Mouse (Mus musculus) v-Abl transformed pro-B cells (cell line): ENCODE measurements at regions not wholly inside any gene's neighbourhood (a gene's known extent, or its start where the extent isn't known, plus 50 kb on each side); places are given as distances from the start of the nearest gene placed in this dataset.

ENCODE experiments used
- in situ Hi-C, 2 experiments: fragments of 400-800 bp; cut with MboI; formaldehyde crosslinking; loops; one replicate each; pipeline ENCODE4 v1.15.1; 2025; ENCODE audit not compliant: unreplicated experiment in 2 of 2

DNA sequence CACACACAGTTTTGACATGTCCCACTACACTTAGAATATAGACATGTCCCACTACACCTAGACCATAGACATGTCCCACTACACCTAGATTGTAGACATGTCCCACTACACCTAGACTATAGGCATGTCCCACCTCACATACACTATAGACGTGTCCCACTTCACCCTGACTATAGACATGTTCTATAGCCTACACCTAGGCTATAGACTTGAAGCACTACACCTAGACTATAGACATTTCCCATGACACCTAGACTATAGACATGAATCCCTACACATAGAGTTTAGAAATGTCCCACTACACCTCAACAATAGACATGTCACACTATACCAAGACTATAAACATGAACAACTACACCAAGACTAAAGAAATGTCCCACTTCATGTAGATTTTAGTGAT is 2580.9 kb downstream of the Gm37988 start:
- in situ Hi-C loops: loop anchor here (10.0 to 25.0 kb wide), 4 partner anchors 374 to 1001 kb away; no protein-coding TSS in a partner anchor

DNA sequence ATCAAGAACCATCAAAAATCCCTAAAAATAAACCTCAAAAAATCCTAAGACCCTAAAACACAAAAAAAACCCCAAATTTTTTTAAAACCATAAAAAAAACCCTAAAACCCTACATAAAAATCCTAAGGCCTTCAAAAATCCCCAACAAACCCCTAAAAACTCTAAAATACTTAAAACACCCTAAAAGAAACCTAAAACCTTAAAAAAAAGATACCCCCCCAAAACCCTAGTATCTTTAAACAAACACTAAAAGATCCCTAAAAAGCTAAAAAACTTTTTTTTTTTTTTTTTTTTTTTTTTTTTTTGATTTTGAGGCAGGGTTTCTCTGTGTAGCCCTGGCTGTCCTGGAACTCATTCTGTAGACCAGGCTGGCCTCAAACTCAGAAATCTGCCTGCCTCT is 2585.8 kb downstream of the Gm37988 start:
- in situ Hi-C loops: loop anchor here (25.0 kb wide), 3 partner anchors 406 to 1006 kb away; no protein-coding TSS in a partner anchor

DNA sequence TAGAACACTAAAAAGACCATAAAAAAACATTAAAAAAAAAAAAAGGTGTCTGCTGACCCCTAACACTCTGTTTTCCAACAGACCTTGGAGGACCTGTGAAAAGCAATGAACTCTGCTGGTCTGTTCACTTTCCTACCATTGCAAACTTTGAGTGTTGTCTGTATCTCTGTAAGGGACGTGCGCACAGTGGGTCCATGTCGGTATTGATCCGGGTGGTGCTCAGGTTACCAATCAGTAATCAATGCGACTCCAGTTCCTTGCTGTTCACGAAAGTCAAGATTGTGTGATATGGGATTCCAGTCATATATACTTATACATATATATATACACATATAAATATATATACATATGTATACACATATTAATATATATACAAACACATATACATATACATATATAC is 2586.5 kb downstream of the Gm37988 start:
- in situ Hi-C loops: loop anchor here (25.0 kb wide), 3 partner anchors 407 to 1007 kb away; no protein-coding TSS in a partner anchor

DNA sequence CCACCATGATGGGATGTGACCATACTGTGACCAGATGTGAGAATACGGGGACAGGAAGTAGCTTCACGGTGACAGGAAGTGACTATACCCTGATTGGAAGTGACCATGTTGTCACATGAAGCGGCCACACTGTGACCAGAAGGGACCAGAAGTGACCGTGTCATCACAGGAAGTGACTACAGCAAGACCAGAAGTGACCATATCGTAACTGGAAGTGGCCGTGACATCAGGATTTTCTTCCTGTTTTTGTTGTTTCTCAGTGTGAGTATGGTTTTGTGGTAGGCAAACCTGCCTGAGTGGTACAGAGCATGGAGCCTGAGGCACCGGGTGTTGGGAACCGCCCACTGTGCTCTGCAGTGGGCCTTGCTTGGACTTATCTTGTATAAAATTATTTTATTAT is 2587.8 kb downstream of the Gm37988 start:
- in situ Hi-C loops: loop anchor here (25.0 kb wide), 3 partner anchors 408 to 1008 kb away; no protein-coding TSS in a partner anchor

DNA sequence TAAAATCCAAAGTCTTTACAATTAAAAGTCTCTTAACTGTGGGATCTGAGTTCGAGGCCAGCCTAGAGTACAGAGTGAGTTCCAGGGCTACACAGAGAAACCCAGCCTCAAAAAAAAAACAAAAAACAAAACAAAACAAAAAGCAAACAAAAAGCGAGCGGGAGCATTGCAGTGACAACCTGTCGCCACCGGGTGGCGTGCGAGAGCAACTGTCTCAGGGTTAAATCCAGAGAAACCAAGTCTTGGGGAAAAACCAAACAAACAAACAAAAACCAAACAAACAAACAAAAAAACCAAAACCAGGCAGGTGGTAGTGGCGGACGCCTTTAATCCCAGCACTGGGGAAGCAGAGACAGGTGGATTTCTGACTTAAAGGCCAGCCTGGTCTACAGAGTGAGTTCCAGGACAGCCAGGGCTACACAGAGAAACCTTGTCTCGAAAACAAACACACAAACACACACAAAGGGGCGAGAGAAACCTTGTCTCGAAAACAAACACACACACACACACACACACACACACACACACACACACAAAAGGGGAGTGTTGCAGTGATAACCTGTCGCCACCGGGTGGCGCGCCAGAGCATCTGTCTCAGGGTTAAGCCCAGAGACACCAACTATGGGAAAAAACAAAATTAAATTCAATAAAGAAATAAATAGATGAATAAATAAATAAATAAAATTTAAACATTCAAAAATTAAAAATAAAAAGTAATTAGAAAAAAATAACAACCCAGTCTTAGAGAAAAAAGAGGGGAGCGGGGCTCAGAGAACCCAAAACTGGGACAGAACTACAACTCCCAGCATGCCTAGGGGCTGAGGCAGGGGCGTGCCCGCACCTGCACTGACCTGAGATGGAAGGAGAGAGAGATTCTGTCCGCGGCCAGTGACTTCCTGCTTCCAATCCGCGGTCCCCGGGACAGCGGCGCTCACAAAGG is 2589.4 kb downstream of the Gm37988 start:
- in situ Hi-C loops: loop anchor here (25.0 kb wide), 3 partner anchors 410 to 1010 kb away; no protein-coding TSS in a partner anchor

DNA sequence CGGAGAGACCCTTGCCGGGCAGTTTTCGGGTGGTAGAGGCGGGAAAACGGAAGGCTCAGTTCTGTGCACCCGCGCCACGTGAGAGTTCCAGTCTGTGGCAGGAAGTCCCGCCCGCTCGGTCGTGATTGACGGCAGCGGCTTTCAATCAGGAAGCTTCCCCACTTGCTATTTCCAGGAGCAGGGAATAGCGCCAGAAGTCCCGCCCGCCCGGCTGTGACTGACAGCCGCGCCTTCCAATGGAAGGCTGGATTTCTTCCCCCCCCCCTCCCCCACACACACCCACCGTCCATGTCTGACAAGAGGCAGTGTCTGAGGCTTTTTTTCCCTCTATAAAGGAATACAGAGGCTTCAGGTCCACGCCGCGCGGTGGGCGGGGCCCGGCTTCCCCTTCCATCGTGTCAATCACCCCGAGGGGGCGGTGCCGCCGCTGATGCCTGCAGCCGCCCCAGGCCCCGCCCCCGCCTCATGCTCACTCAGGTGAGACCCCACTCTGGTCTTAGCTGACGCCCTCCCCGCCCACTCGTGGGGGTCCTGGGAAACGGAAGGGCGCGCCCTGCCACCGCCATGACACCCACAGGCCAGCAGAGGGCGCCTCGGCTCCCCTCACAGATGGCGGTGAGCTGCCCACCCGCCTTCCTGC is 2590.2 kb downstream of the Gm37988 start:
- in situ Hi-C loops: loop anchor here (25.0 kb wide), 3 partner anchors 411 to 1011 kb away; no protein-coding TSS in a partner anchor

DNA sequence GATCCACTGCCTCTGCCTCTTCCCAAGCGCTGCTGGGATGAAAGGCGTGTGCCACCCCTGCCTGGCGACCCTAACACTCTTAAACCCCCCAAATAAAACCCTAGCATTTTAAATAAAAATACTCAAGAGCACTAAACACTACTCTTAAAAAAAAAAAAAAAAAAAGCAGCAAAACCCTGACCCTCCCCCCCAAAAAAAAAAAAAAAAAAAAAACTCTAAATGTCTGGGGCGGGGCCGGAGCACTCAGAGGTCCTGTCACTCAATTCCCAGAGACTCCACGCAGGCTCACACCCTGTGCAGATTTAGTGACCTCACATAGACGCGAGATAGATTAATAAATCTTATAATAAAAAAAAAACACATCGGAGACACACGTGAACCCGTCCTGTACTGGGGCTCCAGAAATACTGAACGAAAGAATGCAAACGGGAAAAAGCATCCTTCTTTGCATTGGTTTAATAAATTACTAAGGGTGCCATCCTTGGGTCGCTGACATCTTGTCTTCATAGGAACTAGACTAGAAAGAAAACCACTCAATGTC is 2591.1 kb downstream of the Gm37988 start:
- in situ Hi-C loops: loop anchor here (25.0 kb wide), 3 partner anchors 411 to 1011 kb away; no protein-coding TSS in a partner anchor

DNA sequence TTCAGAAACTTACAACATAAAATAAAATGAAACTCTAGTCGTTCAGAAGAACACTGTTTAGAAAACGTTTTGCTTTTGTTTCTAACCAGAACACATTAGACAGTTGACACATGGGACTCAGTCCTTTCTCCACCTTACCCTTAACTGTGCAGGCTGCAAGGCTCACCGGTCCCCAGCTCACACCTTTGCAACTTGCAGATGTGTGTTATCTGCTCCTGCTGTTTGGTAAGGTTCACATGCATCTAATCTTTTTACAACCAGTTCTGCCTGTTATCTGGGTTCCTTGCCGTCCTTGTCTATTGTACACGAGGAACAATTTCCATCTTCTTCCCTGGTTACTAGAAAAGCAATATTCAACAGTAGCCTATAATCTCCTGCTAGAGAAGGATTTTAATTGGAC is 2598.0 kb downstream of the Gm37988 start:
- in situ Hi-C loops: loop anchor here in 1 of 2 experiments (25.0 kb wide), 1 partner anchor 1143 kb away; no protein-coding TSS in a partner anchor

DNA sequence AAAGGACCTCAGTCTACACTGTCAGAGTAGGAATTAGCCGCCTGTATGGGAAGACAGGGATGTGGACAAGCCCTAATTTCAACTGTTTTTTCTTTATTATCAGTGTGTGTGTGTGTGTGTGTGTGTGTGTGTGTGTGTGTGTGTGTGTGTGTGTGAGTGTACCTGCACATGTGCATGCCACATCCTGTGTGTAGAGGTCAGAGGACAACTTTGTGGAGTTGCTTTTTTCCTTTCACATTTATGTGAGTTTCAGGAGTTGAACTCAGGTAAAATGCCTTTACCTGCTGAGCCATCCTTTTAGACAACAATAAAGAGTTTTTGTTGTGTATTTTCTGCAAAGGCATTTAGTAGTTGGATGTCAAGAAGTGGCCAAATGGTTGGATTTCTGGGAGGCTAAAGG is 2606.8 kb downstream of the Gm37988 start:
- in situ Hi-C loops: loop anchor here in 1 of 2 experiments (25.0 kb wide), 1 partner anchor 1152 kb away; no protein-coding TSS in a partner anchor

DNA sequence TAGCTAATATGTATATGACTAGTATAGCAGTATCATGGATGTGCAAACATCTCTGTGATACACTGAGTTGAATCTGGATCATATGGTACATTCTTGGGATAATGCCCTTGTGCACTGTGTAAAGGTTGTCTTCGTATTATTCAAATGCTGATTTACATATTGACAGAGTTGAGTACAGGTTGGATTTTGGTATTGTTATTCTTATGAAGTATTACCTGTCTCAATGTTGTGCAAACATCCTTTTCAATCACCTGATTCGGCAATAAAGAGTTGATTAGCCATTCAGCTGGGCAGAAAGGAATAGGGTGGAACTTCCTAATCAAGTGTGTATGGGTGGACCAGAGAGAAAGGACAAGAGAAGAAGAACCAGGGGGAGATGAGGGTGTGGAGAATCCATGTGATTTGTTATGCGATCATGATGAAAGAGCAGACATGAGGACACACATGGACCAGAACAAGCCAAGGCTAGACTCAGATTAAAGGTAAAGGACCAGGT is 2644.0 kb downstream of the Gm37988 start:
- in situ Hi-C loops: no loop called here

DNA sequence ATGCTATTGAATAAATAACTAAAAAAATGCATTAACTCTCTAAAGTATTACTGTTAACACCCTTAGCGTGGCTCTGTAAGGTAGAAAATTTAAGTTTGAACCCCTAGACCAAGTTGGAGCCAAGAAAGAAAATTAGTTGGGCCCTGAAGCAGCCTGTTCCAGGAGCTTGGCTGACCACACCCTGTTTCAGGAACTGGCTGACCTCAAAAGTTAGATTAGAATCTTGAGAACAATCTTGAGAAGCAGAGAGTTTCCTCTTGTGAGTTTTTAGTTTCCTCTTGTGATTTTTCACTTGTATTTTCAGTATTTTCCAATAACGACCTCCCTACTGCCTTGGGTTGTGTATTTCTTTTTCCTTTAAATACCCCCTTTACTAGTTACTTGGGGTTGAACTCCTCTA is 2647.2 kb downstream of the Gm37988 start:
- in situ Hi-C loops: no loop called here

DNA sequence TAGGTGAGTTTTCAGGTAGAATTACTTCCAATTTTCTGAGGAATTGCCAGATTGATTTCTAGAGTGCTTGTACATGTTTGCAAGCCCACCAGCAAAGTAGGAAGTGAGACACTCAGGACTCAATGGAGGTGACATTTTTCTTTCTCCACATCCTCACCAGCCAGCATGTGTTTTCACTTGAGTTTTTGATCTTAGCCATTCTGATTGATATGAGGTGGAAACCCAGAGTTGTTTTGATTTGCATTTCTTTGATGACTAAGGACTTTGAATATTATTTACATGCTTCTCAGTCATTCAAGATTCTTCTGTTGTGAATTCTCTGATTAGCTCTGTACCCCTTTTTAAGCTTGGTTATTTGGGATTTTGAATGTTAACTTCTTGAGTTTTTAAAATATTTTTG is 2650.2 kb downstream of the Gm37988 start:
- in situ Hi-C loops: no loop called here

DNA sequence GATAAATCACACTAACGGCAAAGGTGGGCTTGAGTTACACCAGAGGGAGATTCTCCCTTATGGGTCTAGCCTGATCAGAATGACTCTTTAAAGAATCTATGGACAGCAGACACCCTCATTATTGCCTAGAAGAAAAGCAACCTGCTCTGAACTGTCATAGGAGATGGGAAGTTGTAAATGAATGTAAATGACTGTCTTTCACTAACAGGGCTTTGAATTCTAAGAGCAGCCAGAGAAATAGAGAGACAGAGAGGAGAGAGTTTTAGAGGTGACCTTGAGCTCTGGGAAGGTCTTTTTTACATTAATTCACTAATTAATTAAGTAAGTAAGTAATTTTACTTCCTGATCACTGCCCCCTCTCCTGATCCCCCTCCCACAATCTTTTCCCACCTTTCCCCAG is 2686.4 kb downstream of the Gm37988 start:
- in situ Hi-C loops: no loop called here

DNA sequence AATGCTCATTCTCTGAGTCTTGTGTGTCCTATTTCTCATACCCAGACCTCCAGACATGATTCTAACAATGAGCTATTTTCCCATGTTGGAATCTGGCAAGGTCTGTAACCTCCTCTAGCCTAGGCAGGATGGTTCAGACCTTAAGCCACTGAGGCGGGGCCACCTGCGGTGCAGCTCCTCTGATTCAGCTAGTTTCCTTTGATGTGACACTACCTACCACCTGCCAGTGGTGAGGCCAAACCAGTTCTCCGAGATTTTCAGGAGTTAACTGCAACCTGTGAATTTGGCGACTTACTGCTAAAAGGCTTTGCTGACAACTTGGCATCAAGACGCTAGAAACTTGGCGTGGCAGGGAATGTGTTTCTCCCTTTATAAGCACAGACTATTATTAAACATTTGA is 2691.3 kb downstream of the Gm37988 start:
- in situ Hi-C loops: no loop called here

DNA sequence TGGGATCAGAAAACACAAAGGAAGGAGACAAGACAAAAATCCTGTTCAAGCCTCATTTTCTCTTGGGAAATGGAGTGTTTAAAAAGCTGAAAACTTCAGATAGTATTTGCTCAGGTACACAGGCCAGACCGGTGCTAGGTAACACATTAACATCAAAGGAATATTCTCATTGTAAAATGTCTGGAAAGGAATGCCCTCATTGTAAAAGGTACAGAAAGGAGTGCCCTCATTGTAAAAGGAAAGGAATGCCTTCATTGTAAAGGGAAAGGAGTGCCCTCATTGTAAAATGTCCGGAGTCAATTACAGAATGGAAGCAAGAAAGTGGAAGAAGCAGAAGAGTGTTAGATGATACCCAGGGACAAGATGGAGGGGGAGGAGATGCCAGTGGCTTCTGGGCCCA is 2694.7 kb downstream of the Gm37988 start:
- in situ Hi-C loops: no loop called here

DNA sequence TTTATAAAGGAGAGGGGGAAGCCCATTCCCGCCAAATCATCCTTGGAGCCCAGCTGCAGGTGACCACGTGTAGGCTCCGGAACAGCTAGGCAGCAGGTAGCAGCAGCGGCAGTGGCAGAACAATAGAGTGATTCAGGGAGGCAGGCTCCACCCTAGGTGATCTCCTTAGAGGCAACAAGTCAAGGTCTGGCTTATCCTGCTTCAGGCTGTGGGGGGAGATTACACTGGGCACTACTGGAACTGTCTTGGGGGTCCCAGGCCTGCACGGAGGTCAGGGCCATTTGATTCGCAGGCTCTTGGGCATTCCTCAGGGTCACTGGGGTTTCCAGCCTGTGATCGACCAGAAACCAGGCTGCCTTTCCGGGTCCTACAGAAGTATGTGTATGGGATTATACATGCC is 2711.1 kb downstream of the Gm37988 start:
- in situ Hi-C loops: no loop called here

DNA sequence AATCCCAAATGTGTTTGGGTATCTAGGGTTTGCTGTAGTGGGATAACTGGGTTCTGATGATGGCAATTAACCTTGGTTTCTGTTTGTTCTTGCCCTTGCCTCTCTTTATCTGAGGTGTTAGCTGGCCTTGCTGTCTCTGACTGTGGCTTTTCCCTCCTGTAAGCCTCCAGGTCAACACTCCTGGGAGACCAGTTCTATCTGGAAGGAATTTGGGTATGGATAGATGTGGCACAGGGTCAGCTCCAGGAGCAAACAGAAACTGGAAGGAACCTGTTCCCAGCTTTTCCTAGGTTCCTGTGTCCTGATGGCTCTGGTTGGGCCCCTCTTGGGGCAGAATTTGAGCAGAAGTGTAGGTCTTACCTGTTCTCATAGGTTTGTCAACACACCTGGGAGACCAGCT is 2725.8 kb downstream of the Gm37988 start:
- in situ Hi-C loops: no loop called here

DNA sequence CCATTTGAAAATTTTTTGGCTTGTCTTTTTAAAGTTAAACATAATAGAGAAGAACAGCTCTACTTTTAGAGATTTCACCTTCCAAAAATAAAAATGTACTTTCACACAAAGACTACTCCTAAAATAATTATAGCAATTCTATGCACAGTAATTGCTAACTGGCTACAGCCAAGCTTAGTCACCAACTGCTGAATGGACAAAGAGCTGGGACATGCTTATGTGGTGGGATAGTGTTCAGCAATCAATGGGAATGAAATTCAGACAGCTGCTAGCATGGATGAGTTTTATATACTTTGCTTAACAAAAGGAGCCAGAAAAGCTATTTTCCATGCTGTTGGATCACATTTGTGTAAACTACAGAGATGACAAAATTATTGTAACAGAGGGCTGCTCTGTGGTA is 2727.5 kb downstream of the Gm37988 start:
- in situ Hi-C loops: no loop called here

DNA sequence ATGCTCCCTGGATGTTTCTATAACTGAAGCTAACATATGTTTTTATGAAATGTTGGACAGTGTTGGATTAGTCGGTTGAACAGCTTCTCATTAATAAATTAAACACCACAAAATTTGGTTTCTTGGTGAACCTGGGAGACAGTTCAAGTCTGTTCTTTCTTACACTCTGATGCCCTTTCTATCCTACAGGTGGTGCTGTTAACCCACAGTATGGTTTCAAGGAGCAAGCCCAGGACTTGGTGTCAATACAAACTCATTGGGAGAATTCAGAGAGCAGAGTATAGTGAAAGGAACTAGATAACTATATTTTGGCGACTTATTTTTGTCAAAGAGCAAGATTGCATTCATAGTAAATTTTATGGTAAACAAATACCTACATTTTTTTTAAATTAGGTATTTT is 2735.8 kb downstream of the Gm37988 start:
- in situ Hi-C loops: no loop called here

DNA sequence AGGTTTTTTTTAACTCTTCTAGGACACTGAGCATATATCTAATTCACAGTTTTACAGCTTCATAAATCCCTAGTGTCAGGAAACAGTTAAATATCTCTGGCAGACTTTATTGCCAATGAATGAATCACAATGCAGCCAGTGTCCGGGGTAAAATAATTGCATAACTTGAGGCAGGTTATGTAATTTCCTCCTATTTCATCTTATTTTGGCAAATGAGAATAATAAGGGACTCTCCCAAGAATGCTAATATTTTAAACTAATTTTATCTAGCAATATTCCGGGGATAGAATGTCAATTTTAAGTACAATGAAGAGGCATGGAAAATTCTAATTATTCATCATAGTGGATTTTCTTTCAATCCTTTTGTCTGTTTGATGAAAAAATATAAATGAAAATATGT is 2740.6 kb downstream of the Gm37988 start:
- in situ Hi-C loops: no loop called here

DNA sequence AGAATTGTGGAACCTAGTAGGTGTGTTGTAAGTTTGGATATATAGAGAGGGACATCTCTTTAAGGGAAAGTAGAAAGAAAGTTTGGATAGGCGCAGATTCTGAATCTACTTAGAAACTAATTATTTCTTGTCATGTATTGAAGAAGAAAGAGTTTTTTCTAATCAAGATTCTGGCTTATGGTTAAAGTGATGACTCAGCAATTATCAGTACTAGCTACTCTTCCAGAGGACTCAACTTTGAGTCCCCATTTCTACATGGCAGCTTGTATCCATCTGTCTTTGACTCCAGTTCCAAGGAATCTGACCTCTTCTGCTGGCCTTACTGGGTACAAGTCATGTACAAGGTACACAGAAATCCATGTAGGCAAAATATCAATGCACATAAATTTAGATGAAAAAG is 2767.1 kb downstream of the Gm37988 start:
- in situ Hi-C loops: no loop called here
